Mouse (Mus musculus) ES-E14 (cell line): ENCODE data around the gene Scube1. TPM values are rescaled to one million over a fixed set of nuclear protein-coding genes. Genes with fewer than 3 reads are reported as not detected.
A peak's percentile ranks its signal among the peaks of the same experiment; 100 is the strongest.

ENCODE experiments used
- DNase-seq: peaks from one replicate; pipeline ENCODE4 v3.0.0-alpha.2; 2013; ENCODE audit warnings: low read depth, low spot score
- H3K27ac ChIP-seq: 2 replicates; pipeline ENCODE4 v1.5.1; 2012; ENCODE audit warnings: low read depth, mild to moderate bottlenecking, low read length, moderate library complexity, mixed read lengths; ENCODE audit not compliant: poor library complexity, insufficient read depth, severe bottlenecking
- H3K36me3 ChIP-seq: 2 replicates; pipeline ENCODE4 v1.6.1; 2012; ENCODE audit warnings: mild to moderate bottlenecking, low read length, moderate library complexity, mixed read lengths; ENCODE audit not compliant: control insufficient read depth, poor library complexity, insufficient read depth, severe bottlenecking
- H3K4me1 ChIP-seq, 2 experiments: fragments of 150-350 bp in 1 of 2; sonication (generic) in 1 of 2; 2 replicates each; pipeline ENCODE4 v1.6.1; 2012; ENCODE audit warnings: low read length in 2 of 2, mild to moderate bottlenecking in 1 of 2, mixed read lengths in 1 of 2; ENCODE audit not compliant: control insufficient read depth in 2 of 2, insufficient read depth in 2 of 2, poor library complexity in 1 of 2
- H3K4me3 ChIP-seq, 2 experiments: fragments of 150-350 bp in 1 of 2; sonication (generic) in 1 of 2; 2 replicates each; pipeline ENCODE4 v1.5.1; 2012; ENCODE audit warnings: low read length in 2 of 2, low read depth in 1 of 2, mild to moderate bottlenecking in 1 of 2, mixed read lengths in 1 of 2; ENCODE audit not compliant: insufficient read depth in 1 of 2, poor library complexity in 1 of 2, severe bottlenecking in 1 of 2
- H3K9ac ChIP-seq: 2 replicates; pipeline ENCODE4 v1.6.1; 2012; ENCODE audit warnings: low read depth, mild to moderate bottlenecking, low read length, mixed read lengths; ENCODE audit not compliant: poor library complexity, insufficient read depth, severe bottlenecking
- H3K9me3 ChIP-seq: fragments of 150-350 bp; sonication (generic); 2 replicates; pipeline ENCODE4 v1.6.1; 2012; ENCODE audit warnings: low read depth, mild to moderate bottlenecking, low read length; ENCODE audit not compliant: control insufficient read depth, insufficient read depth
- CHD2 ChIP-seq: IDR thresholded peaks from 2 replicates; pipeline ENCODE4 v1.6.1; 2014; ENCODE audit warnings: mild to moderate bottlenecking, low read depth, low read length, inconsistent platforms
- HCFC1 ChIP-seq: IDR thresholded peaks from 2 replicates; pipeline ENCODE4 v1.6.1; 2012; ENCODE audit warnings: low read length, inconsistent platforms, borderline replicate concordance; ENCODE audit not compliant: insufficient read depth
- MAFK ChIP-seq: IDR thresholded peaks from 2 replicates; pipeline ENCODE4 v1.6.1; 2014; ENCODE audit warnings: mild to moderate bottlenecking, low read depth, low read length, inconsistent platforms; ENCODE audit not compliant: insufficient read depth
- ZC3H11A ChIP-seq: IDR thresholded peaks from 2 replicates; pipeline ENCODE4 v1.6.1; 2012; ENCODE audit warnings: low read depth, mild to moderate bottlenecking, inconsistent platforms, low read length, borderline replicate concordance
- ZNF384 ChIP-seq: IDR thresholded peaks from 2 replicates; pipeline ENCODE4 v1.6.1; 2012; ENCODE audit warnings: low read depth, low read length, inconsistent platforms
- in situ Hi-C, 2 experiments: fragments of 600-800 bp; cut with MboI; formaldehyde crosslinking; loops; one replicate each; pipeline ENCODE4 v1.15.1; 2025; ENCODE audit warnings: low sequenced_read_pairs in 2 of 2, inconsistent platforms in 1 of 2; ENCODE audit not compliant: unreplicated experiment in 2 of 2
- total RNA-seq: library from RNA; depleted of rRNA; stranded (reverse); fragments of 300-350 nt; gene quantifications from 2 replicates; pipeline ENCODE4 v1.2.3, GENCODE M21; 2012

Scube1 gene
- total RNA-seq, 1 experiment, result 1.7 TPM

DNA sequence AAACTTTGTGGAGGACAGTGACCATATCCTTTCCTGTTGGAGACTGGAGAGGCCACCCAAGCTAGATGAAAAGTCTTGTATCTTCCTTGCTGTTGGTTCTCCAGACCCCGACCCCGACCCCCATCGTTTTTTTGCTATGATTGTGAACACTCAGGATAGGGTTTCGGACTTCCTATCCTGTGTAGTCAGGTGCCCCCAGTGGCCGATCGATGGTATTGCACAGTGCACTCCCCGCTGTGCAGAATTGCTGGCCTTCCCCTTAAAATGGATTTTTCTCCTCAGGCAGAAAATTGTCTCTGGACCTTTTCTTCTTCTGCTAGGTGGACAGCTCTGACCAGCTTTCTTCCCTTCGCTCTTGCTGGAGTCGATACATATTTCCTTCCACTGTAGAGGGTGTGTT is 31.9 kb upstream of the Scube1 start:
- in situ Hi-C loops, result loop anchor here in 1 of 2 experiments (10.0 to 25.0 kb wide), 2 partner anchors 122 to 306 kb away; partner anchors contain the start of gene Efcab6
- Histone ChIP-seq H3K9me3 (no peaks in the 10 kb centered on the region), H3K4me3 (no peak overlapping the region), H3K9ac (no peak overlapping the region), H3K4me1 (0 out of 4 replicates have a peak, but pooled peaks cover 0 to 3% of the 10 kb centered on the region in 2 experiments), H3K27ac (no peak overlapping the region), H3K36me3 (no peaks in the 10 kb centered on the region)
- DNase-seq, result no peak
- TF ChIP-seq CHD2, result no peak

GRCm38 (mm10) chr15:83749436-83749835 is 24.6 kb upstream of the Scube1 start:
- H3K36me3 ChIP-seq, result no peaks in the 10 kb centered on the region
- DNase-seq, result no peak
- no peak overlapping the region for H3K27ac ChIP-seq
- TF ChIP-seq ZNF384, result no peak
- no peak for TF ChIP-seq ZC3H11A
- no peak for TF ChIP-seq CHD2
- no peak for TF ChIP-seq HCFC1
- TF ChIP-seq MAFK, result no peak
- peak overlapping the region; percentile 14; the same call in 1 of the 2 replicates for H3K9ac ChIP-seq
- in situ Hi-C loops, result no loop called here
- H3K4me1 ChIP-seq, result peaks cover 2 to 8% of the 10 kb centered on the region in 2 experiments; a peak in 2 of 4 replicates
- H3K4me3 ChIP-seq, result peak overlapping the region in 1 of 2 experiments; percentile 9; a peak in 2 of 4 replicates
- no peaks in the 10 kb centered on the region for H3K9me3 ChIP-seq

DNA sequence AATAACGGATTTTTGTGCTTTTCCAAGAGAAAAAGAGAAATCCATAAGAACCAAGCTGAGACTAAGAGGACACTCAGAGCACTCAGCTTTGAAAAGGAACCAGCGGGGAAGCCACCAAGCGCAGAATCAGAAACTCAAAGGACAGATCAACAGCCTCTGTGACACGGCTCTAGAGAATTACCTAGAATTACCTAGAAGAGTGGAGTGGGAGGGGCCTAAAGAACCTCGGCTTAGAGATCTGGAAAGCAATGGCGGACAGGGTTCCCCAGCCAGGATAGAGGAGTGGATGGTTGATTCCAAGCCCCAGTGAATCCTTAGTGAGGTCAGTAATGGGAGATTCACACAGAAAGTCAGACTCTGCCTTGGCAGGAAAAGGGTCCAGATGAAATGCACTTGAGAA is 24.2 kb upstream of the Scube1 start:
- Histone ChIP-seq H3K4me3 (peak overlapping the region in 1 of 2 experiments; percentile 9; a peak in 2 of 4 replicates), H3K4me1 (peaks cover 2 to 8% of the 10 kb centered on the region in 2 experiments; a peak in 2 of 4 replicates), H3K9ac (no peak overlapping the region; the same call in 1 of the 2 replicates), H3K27ac (no peak overlapping the region), H3K9me3 (no peaks in the 10 kb centered on the region), H3K36me3 (no peaks in the 10 kb centered on the region)
- in situ Hi-C loops, result no loop called here
- TF ChIP-seq ZNF384, result no peak
- TF ChIP-seq MAFK, result no peak
- no peak for TF ChIP-seq HCFC1
- no peak for TF ChIP-seq ZC3H11A
- no peak for TF ChIP-seq CHD2
- DNase-seq, result no peak

GRCm38 (mm10) chr15:83746311-83746710 is 21.5 kb upstream of the Scube1 start:
- H3K4me1 ChIP-seq, result peaks cover 2 to 8% of the 10 kb centered on the region in 2 experiments; a peak in 2 of 4 replicates
- H3K36me3 ChIP-seq, result no peaks in the 10 kb centered on the region
- no peaks in the 10 kb centered on the region for H3K9me3 ChIP-seq
- no peak overlapping the region for H3K27ac ChIP-seq
- in situ Hi-C loops, result no loop called here
- H3K9ac ChIP-seq, result peak overlapping the region; percentile 14; the same call in 1 of the 2 replicates
- TF ChIP-seq HCFC1 (no peak), CHD2 (no peak), ZNF384 (no peak), MAFK (no peak), ZC3H11A (no peak)
- peak overlapping the region in 1 of 2 experiments; percentile 23; a peak in 2 of 4 replicates for H3K4me3 ChIP-seq
- no peak for DNase-seq

- no peak overlapping the region for H3K9ac ChIP-seq
- H3K4me1 ChIP-seq, result no peaks in the 10 kb centered on the region
- H3K27ac ChIP-seq, result no peak overlapping the region
- no peak overlapping the region for H3K4me3 ChIP-seq
- no peaks in the 10 kb centered on the region for H3K9me3 ChIP-seq
- DNase-seq, result no peak
- H3K36me3 ChIP-seq, result no peaks in the 10 kb centered on the region
- in situ Hi-C loops, result no loop called here
- TF ChIP-seq HCFC1 (no peak), ZNF384 (no peak), CHD2 (no peak), MAFK (no peak)
Observed at GRCm38 (mm10) chr15:83742018-83742417, 17.2 kb upstream of the Scube1 start.
